Mouse (Mus musculus): ENCODE measurements around the gene Des.
A peak's percentile ranks its signal among the peaks of the same experiment; 100 is the strongest.

Des gene

DNA sequence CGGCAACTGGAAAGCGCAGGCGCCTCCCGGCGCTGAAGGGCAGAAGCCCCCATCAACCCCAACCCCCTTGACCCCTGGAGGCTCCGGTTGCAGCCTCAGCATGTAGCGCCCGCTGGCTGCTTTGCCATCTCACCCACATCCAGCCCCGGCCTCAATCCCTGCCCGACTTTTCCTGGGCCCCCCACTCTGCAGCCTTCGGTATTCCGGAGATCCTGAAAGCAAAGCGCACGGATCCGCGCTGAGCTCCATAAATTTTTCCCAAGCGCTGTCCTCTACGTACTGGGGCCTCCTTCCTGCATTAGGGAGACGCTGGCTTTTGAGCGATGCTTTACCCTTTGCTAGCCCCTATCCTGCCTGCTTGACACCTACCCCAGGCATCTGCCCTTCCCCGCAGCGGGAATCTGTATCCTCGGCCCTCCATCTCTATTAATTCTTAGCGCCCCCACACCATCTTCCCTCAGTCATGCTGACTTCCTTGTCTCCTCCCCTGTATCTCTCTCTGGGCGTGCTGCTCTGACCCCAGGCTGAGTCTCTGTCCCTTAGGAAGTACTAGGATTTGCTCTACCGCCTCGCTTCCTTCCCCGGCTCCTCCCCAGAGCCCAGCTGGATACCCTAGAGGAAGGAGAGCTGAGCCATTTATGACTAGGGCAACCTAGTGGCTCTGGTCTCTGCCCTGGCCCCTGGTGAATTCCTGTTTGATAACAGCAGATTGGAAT is 22.4 kb downstream of the Des start:
- DNase-seq (ENCODE audit: low spot score in 2 of 2): no peak

DNA sequence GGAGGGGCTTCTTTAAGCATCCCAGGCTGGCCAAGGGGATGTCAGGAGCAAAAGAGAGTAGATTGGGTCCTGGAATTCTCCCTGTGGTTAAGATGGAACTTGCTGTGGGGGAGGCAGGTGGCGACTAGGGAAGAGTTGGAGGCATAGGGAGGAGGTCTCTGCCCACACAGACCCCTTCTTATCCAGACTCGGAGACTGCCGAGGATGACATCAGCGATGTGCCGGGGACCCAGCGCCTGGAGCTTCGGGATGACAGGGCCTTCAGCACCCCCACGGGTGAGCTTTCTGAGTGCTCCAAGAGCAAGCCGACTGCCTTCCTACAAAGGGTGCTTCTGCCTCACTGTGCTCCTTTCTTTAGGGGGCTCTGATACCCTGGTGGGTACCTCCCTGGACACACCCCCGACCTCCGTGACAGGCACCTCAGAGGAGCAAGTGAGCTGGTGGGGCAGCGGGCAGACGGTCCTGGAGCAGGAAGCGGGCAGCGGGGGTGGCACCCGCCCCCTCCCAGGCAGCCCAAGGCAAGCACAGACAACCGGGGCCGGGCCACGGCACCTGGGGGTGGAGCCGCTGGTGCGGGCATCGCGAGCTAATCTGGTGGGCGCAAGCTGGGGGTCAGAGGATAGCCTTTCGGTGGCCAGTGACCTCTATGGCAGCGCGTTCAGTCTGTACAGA is 24.5 kb downstream of the Des start:
- DNase-seq (ENCODE audit: low spot score in 2 of 2): no peak

DNA sequence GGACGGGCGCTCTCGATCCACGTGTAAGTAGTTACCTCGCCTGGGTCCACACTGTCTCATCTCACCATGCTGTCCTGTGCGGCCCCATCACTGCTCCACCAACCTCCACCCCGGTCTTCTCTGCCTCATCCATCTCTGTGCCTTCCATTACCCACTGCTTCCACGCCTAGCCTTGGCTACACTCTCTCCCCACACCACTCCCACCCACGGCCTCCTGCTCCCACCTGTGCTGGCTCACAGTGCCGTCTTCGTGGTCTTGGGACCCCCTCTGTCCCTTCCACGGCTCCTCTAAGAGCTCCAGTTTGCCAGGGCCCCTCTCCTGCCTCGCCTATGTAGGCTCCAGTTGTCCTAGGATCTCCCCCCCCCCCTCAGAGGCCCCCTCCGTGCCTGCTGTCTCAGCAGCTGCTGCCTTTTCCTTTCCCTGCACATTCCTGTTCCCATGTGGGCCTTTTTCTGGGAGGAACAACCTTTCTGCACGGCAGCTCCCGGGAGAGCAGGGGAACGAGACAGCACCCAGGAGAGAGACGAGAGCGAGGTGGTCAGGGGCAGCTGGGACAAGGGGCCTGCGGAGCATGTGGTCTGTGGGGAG is 25.1 kb downstream of the Des start:
- no peak for DNase-seq (ENCODE audit: low spot score in 2 of 2)

DNA sequence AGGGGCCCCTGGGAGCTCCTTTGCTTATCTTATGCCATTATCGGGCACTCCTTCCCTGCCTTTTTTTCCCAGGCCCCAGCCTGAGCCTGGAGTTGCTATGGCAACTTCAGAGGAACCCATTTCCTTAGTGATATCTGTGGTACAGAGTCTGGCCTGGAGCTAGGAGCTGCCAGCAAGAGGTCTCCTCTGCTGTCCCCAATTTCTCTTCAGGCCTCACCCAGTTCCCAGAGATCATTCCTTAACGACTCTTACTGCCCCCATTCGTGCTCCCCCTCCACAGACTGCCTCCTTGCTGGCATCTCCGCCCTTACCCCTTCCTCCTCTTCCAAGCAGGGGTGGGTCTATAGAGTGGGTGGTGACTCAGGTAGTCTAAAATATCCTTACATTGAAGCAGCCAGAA is 26.0 kb downstream of the Des start:
- DNase-seq (ENCODE audit: low spot score in 2 of 2): no peak

DNA sequence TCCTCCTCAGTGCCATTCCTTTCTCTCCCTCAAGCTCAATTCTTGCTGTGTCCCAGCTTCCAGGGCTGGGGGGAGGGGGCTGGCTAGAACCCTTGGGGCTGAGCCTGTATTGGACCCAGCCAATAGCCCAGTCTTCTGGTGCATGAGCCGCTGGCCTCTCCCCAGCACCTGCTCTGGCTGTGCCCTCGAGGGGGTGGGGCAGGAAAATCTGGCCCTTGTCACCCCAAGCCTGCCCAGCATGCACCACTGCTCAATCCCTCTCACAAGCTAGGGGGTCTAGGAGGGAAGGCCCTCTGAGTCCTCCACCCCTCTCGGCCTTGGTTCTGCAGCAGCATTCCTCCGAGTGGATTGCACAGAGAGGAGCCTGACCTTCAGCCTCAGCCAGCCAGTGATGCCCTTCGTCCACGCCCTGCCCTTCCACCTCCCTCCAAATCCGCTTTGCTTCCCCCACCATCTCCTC is 27.4 kb downstream of the Des start:
- DNase-seq (ENCODE audit: low spot score in 2 of 2): no peak

DNA sequence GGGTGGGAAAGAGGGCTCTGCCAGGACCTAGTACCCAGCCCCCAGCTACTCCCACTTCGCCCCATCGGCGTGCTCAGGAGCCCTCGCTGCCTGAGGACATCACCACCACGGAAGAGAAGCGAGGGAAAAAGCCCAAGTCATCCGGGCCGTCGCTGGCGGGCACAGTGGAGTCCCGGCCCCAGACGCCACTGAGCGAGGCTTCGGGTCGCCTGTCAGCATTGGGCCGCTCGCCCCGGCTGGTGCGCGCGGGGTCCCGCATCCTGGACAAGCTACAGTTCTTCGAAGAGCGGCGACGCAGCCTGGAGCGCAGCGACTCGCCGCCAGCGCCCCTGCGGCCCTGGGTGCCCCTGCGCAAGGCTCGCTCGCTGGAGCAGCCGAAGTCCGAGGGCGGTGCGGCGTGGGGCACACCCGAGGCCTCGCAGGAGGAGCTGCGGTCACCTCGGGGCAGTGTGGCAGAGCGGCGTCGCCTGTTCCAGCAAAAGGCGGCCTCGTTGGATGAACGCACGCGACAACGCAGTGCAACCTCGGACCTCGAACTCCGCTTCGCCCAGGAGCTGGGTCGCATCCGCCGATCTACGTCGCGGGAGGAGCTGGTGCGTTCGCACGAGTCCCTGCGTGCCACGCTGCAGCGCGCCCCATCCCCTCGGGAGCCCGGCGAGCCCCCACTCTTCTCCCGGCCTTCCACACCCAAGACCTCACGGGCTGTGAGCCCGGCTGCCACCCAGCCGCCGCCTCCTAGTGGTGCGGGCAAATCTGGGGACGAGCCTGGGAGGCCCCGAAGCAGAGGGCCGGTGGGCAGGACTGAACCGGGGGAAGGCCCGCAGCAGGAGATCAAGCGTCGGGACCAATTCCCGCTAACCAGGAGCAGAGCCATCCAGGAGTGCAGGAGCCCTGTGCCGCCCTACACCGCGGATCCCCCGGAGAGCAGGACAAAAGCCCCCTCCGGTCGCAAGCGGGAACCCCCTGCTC is 28.1 kb downstream of the Des start:
- no peak for DNase-seq (ENCODE audit: low spot score in 2 of 2)

DNA sequence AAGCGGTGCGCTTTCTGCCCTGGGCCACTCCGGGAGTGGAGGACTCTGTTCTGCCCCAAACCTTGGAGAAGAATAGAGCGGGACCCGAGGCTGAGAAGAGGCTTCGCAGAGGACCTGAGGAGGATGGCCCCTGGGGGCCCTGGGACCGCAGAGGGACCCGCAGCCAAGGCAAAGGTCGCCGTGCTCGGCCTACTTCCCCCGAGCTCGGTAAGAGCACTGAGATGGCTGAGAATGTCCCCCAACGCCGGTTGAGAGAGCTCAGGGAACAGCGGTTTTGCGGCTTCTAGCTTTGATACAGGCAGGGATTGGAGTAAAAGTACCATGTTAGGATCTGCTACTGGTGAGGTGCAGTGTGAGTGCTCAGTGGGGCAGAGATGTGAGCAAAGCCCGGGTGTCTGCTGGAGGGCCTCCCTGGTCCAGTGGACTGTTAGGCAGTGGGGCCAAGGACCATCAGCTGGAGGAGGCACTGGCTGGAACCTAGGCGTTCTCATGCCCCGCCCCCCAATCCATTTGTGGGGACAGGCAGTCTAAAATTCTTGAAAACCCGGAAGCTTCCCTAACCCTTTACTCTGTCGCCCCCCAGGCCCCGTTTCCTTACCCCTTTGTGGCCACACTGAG is 28.9 kb downstream of the Des start:
- DNase-seq (ENCODE audit: low spot score in 2 of 2): no peak

DNA sequence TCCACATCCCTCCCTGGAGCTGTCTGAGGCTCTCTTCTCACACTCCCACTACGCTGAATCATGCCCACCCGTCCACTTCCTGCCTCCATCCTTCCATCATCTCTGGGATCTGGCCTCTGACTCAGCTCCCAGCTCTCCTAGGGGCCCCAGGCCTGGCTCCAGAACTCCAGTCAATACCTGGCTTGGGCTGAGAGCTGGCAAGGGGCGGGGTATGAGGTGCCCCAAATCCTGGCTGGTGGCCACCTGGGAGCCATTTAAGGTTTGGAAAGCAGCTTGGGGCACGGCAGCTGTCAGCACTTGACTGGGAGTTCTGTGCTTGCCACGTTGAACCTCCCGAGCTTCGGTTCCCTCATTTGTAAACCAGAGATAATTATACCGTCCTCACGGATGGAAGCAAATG is 33.0 kb downstream of the Des start:
- DNase-seq (ENCODE audit: low spot score in 2 of 2): no peak

DNA sequence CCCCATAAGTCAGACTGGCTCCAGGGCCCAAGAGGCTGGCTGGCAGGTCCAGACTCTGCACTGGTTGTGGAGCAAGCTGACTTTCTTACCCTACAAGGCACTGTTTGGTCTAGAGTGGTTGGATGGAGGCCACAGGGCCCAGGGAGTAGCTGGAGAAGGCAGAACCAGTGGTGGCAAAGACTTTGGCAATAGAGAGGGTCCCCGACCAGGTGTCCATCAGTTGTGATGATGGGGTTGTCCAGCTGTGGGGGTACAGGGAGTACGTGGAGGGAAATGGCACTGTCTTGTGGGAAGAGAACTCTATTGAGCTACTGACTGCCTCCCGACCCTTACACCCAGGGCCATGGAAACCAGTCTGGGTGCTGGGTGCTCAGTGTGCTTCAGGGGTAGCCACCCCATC is 33.7 kb downstream of the Des start:
- DNase-seq (ENCODE audit: low spot score in 2 of 2): no peak

DNA sequence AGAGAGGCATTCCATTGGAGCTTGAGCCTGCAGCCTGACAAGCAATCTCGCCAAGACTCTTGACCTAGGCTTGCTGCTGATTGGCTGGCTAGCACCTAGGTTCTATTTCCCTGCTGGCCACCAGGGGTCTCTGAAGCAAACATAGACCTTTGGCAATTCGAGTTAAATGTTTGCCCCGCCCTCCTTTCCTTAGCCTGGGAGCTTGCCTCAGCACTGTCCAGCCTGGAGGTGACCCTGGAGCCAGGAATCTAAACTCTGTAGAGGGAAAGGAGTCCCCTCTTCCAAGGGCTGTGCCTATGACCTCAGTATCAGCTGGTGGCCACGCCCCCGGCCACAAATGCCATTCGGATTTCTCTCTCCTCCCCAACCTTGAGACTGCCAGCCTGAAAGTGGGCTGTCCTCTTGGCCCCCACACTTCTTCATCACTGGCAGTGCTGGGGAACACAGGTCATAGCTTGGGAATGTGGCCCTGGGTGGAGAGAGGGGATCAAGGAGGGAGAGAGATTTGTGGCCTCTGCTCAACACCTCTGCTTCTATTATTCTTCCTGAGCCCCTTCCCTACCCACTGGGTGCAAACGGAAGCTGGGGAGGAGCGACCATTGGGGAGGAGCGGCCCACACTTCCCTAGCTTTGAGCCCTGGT is 38.8 kb downstream of the Des start:
- peak in 1 of 2 experiments; percentile 63 for DNase-seq (ENCODE audit: low spot score in 2 of 2)

DNA sequence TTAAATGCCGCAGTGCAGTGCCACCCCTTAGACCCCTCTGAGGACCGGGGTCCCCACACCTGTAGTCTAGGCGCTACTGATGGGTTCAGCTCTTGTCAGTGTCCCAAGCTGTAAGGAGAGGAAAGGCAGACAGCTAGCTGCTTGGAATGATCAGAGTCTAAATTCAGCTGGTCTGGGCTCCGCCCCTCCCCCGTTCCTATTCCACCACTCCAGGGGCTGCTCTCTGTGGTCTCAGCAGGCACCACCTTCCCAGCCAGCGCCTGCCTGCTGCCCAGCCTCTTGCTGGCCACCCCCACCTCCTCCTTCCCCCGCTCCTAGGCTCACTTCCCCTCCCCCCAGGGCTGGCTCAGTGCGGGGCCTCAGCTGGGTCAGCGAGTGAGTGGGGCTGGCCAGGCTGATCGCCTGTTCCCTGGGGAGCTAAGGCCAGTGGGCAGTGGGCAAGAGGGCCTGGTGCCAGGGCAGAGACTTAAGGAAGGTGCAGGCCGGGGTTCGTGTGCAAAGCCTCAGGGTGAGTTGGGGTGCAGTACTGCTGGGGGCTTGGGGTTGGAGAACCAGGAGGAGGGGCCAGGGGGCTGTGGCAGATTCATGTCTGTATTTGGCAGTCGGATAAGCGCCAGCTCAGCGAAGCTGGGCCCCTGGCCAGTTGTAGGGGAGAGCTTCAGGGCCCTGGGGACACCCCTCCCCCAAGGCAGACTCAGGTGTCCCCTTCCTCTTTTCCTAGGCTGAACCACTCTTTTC is 39.8 kb downstream of the Des start:
- DNase-seq (ENCODE audit: low spot score in 2 of 2): no peak

DNA sequence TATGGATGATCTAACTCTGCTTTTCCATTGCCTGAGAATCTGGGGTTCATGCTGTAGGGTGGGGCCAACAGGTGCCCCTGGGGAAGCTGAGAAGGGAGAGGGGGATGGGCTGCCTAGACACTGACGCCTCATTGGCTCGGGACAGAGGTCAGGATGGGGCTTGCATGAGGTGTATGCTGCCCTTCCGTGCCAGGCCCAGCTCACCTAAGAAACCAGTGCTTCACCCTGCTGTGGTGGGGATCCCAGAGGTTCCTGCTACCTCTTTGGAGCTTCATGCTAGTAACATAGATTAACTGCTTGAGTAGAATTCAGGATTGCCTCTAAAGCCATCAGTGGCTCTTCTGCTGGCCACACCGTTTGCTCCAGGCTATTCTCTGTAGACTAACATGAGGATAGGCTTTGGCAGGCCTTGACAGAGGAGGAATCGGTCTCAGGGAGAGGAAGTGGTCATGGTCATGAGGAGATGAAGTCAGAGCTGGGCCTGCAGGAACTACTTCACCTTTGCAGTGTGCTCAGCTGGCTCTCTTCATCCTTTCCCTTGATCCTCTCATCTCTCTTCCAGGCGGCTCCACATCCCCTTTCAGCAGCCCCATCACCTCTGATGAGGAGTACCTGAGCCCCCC is 40.5 kb downstream of the Des start:
- DNase-seq (ENCODE audit: low spot score in 2 of 2): no peak

DNA sequence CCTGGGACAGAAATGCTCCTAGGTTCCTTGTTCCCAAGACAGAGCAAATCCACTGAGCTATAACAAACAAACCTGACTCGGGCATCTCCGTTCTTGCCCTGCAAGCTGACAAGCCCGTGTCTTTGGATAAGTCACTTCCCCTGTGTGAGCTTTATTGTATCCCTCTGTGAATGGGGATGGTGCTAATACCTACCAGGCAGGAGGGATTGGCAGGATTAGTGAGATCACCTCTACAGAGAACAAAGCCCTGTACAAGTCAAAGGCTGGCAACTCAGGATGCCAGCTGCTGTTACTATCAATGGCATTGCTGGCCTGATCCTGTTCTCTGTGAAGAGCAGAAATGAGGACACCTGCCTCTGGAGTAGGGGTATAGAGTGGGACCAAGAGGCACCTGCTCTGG is 45.4 kb downstream of the Des start:
- DNase-seq (ENCODE audit: low spot score in 2 of 2): no peak

DNA sequence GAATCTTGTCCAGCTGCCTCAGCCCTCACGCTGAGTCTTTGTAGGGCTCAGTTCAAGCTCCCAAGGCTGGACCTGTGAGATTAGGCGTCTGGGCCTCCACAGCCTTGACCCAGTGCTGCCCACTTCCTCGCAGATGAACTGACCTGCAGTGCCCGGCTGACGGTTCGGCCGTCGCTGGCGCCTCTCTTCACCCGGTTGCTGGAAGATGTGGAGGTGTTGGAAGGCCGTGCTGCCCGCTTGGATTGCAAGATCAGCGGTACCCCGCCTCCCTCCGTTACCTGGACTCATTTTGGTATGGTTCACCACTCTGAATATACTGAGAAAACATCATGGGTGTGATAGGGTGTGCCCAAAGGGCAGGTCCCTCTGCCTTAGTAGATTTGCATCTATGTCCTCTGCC is 46.0 kb downstream of the Des start:
- DNase-seq (ENCODE audit: low spot score in 2 of 2): no peak

DNA sequence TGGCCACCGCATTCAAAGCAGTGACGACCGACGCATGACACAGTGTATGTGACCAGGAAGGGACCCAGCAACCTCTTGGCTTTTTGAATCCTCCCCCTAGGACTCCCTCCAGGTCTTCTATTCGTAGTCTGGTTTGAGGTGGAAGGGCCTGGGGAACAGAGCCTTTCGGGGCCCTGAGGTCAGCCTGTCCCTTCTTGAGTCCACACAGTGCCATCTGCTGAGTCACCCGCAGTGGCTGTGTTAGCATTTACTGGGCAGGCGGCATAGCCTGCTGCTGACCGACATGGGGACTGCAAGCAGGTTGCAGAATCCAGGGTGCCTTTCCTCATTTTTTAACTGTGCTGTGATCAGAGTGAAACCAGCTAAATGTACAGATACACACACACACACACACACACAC is 46.9 kb downstream of the Des start:
- no peak for DNase-seq (ENCODE audit: low spot score in 2 of 2)

DNA sequence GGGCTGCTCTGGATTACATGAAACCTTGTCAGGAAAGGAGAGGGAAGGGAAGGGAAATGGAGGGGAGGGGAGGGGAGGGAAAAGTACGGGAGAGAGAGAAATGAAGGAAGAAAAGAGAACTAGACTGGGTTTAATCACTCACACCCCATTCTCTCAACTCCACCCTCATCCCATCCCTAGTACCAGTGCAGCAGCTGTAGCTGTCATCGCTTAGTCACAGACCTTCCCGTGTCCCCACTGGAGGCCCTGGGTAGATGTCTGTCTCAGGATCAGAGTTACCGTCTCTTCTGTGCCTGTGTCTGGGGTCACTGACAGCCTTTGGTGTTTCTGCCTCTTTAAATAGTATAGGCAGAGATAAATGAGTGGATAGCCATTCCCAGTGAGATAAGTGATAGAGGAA is 48.1 kb downstream of the Des start:
- no peak for DNase-seq (ENCODE audit: low spot score in 2 of 2)

DNA sequence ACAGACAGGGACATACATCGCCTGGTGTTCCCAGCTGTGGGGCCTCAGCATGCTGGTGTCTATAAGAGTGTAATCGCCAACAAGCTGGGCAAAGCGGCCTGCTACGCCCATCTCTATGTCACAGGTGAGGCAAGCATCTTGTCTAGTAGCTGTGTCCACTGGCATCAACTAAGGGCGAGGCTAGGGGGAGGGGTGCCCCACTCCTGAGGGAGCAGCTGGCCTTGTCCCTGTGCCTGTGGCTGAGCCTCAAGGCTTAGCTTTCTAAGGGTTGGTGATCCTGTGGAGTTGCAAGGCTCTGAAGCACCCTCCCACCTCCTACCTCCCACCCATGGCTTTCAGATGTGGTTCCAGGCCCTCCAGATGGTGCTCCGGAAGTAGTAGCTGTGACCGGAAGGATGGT is 49.8 kb downstream of the Des start:
- DNase-seq (ENCODE audit: low spot score in 2 of 2): no peak

DNA sequence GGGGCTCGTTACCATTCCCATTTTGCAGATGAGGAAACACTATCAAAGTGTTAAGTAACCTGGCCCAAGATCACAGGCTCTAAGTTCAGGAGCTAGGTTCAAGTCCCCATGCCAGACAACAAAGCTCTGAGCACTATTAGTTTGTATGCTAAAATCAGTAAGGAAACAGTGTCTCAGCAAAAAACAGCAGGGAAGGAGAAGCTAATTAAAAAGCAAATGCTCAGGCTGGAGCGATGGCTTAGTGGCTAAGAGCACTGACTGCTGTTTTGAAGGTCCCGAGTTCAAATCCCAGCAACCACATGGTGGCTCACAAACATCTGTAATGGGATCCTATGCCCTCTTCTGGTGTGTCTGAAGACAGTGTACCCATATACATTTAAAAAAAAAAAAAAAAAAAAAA is 52.1 kb downstream of the Des start:
- DNase-seq (ENCODE audit: low spot score in 2 of 2): no peak

DNA sequence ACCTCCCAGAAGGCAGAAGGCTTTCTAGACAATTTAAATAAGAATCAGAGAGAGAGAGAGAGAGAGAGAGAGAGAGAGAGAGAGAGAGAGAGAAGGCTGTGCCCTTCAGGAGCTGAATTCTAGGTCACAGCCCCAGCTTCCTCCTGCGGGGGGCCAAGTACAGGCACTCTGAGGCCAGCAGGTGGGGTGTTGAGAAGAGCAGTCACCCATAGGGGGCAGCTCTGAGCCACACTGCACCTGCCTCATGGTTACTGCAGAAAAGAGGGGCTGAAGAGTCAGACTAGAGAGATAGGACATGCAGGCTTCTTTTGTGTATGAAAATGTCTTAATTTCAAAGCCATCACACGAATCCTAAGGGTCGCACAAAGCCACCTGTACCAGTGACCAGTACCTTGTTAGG is 53.6 kb downstream of the Des start:
- DNase-seq (ENCODE audit: low spot score in 2 of 2): peak in 1 of 2 experiments; percentile 43
